Mouse (Mus musculus) heart, postnatal 0 days (tissue): ENCODE measurements around the gene Mup8. TPM values are rescaled to one million over a fixed set of nuclear protein-coding genes. Genes with fewer than 3 reads are reported as not detected.
"Not testable (repeated sequence)": the region's sequence is repeated elsewhere in the genome, so short reads cannot be mapped to it uniquely, and the experiment has no call there.

Source experiments
- ATAC-seq: fragments of 200-750 bp; cut with Nextera tagmentation; 2 replicates; pipeline ENCODE4 v1.8.0; 2017; ENCODE audit warnings: low read depth, moderate number of reproducible peaks, moderate library complexity; ENCODE audit not compliant: insufficient read depth
- DNase-seq: peaks from one replicate; pipeline ENCODE4 v3.0.0-alpha.2; 2016; ENCODE audit warnings: low spot score
- H3K27ac ChIP-seq: fragments of 300-500 bp; sonication (generic); 2 replicates; pipeline ENCODE4 v1.5.1; 2014; ENCODE audit warnings: low read depth, mild to moderate bottlenecking
- H3K27me3 ChIP-seq: fragments of 300-500 bp; sonication (generic); 2 replicates; pipeline ENCODE4 v1.6.1; 2014; ENCODE audit warnings: low read length, mixed read lengths; ENCODE audit not compliant: control insufficient read depth, insufficient read depth
- H3K36me3 ChIP-seq: fragments of 300-500 bp; sonication (generic); replicated peaks from 2 replicates; pipeline ENCODE4 v1.6.1; 2014; ENCODE audit warnings: low read length, mixed read lengths; ENCODE audit not compliant: control insufficient read depth, insufficient read depth
- H3K4me1 ChIP-seq: fragments of 300-500 bp; sonication (generic); 2 replicates; pipeline ENCODE4 v1.6.1; 2014; ENCODE audit warnings: antibody characterized with exemption; ENCODE audit not compliant: control insufficient read depth, insufficient read depth
- H3K4me2 ChIP-seq: fragments of 300-500 bp; sonication (generic); 2 replicates; pipeline ENCODE4 v1.6.1; 2014; ENCODE audit warnings: low read depth, mild to moderate bottlenecking, low read length, moderate library complexity
- H3K4me3 ChIP-seq: fragments of 300-500 bp; sonication (generic); 2 replicates; pipeline ENCODE4 v1.5.1; 2014; ENCODE audit warnings: low read depth, low read length
- H3K9ac ChIP-seq: fragments of 300-500 bp; sonication (generic); replicated peaks from 2 replicates; pipeline ENCODE4 v1.6.1; 2014; ENCODE audit warnings: low read depth, low read length, mixed read lengths
- H3K9me3 ChIP-seq: fragments of 300-500 bp; sonication (generic); replicated peaks from 2 replicates; pipeline ENCODE4 v1.6.1; 2016; ENCODE audit warnings: low read length; ENCODE audit not compliant: control insufficient read depth
- WGBS: fragments of 180-500 bp; shearing (Covaris S2); extraction: QIAGEN DNeasy Blood & Tissue Kit; methylation state at CpG from one replicate; pipeline ENCODE4 v1.1.7; 2014; 5-methylcytosine and 5-hydroxymethylcytosine counted together
- polyA plus RNA-seq: library from polyadenylated mRNA; unstranded; fragments of >200 nt; fragmentation: Nextera tagmentation; extraction: Ambion mirVana; gene quantifications from 2 replicates; pipeline ENCODE4 v1.2.1, GENCODE M21; 2015
- total RNA-seq: library from RNA; depleted of rRNA; stranded (reverse); fragments of >200 nt; gene quantifications from 2 replicates; pipeline ENCODE4 v1.2.3, GENCODE M21; 2014; ENCODE audit warnings: low replicate concordance; rRNA removed

The Mup8 gene
- total RNA-seq = not detected in 2 replicates
- polyA plus RNA-seq = not detected in 2 replicates

GRCm38 (mm10) chr4:60222499-60222898 lies at the start of gene Mup8:
TSS of gene Mup8 (minus strand) at chr4:60222599.
- not testable (repeated sequence) for H3K4me2 ChIP-seq, H3K9me3 ChIP-seq, ATAC-seq, H3K4me1 ChIP-seq, H3K27me3 ChIP-seq, H3K4me3 ChIP-seq, DNase-seq, H3K9ac ChIP-seq, H3K27ac ChIP-seq, H3K36me3 ChIP-seq
- WGBS = 76% methylated on average over 3 of the region's 3 CpGs

DNA sequence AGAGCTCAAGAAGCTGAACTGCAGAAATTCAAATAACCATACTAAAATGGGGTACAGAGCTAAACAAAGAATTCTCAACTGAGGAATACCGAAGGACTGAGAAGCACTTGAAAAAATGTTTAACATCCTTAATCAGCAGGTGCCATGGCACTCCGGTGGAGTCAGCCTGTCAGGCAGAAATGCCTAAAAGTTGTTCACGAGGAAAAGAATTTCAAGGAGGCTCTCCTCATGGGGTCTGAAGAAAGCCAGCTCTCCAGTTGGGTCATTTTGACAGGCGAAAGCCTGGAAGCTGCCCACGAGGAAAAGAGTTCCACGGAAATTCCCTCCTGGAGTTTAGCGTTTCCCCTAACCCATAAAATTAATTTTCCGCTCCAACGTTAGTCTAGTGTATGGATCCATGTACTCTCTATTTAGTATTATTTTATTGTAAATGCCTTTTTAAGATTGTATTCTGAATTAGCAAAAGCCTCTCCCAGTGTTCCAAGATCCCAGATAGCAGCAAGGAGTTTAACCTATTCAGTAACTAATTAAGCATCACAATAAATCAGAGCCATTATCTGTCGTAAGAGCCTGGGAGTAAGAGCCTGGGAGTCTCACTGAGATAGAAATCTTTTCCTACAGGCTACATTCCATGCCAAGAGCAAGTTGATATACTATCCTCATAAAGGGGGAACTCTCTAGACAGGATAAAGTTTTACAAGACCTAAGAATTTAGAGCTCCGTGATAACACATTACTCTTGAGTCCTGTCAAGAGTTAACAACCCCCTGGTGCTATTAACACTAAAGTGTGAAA lies 43.8 kb upstream of the Mup8 start:
- not testable (repeated sequence) for H3K4me3 ChIP-seq, H3K4me1 ChIP-seq, H3K9me3 ChIP-seq, H3K4me2 ChIP-seq, H3K27ac ChIP-seq, ATAC-seq, H3K9ac ChIP-seq, H3K36me3 ChIP-seq, DNase-seq, H3K27me3 ChIP-seq
- 72% methylated on average over 11 of the region's 11 CpGs for WGBS

DNA sequence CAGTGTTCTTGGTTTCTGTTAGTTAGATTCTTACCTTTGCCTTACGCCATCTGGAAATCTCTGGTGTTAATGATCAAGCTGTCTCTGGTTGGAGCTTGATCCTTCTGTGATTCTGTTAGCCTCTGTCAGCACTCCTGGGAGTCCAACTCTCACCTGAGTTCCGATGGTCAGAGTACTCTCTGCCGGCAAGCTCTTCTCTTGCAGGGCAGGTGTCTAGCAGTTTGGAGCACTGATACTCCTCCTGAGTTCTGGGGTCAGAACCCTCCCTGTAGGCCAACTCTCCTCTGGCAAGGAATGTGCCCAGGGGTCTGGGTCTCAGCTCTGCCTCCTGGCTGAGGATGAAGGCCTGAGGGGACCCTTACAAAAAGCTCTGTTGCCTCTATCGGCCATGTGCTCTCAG lies 40.3 kb upstream of the Mup8 start:
- not testable (repeated sequence) for ATAC-seq, H3K27me3 ChIP-seq, H3K4me3 ChIP-seq, H3K9ac ChIP-seq, H3K4me1 ChIP-seq, H3K36me3 ChIP-seq, DNase-seq, H3K4me2 ChIP-seq, H3K9me3 ChIP-seq, H3K27ac ChIP-seq
- WGBS = 83% methylated on average over 3 of the region's 4 CpGs

Other genes with a start within 250 kb of the Mup8 start
- gene Mup7, start 152.1 kb downstream of the Mup8 start, total RNA-seq = not detected in 2 replicates
- gene Mup7, start 152.1 kb downstream of the Mup8 start, polyA plus RNA-seq = not detected in 2 replicates
- gene Mup2, start 68.3 kb downstream of the Mup8 start, total RNA-seq = not detected in 2 replicates
- not detected in 2 replicates for gene Mup2, start 68.3 kb downstream of the Mup8 start, polyA plus RNA-seq
- gene Mup9, start 199.4 kb upstream of the Mup8 start, total RNA-seq = not detected in 2 replicates
- not detected in 2 replicates for gene Mup9, start 199.4 kb upstream of the Mup8 start, polyA plus RNA-seq